Mouse (Mus musculus): ENCODE results near the gene Noct. TPM values are rescaled to one million over a fixed set of nuclear protein-coding genes. Genes with fewer than 3 reads are reported as not detected.

The Noct gene
- polyA plus RNA-seq, 1 experiment from 2014 or later = 7.0 TPM

DNA sequence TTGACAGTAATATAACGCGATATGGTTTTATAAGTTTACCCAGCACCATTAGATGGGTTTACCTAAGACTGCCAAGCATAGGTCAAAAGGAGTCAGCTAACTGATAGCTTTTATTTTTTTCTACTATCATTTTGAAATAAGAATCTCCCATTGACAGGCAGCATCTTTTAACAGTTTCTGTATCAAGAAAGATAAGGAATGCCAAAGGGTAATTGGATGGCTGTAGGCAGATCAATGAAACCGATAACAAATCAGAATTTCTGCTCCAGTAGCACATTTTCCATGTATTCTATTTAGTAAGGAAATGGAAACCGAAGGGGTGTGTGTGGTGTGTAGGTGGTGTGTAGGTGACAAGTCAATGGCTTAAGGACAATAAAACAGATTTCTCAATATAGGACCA lies 54.2 kb downstream of the Noct start:
- DNase-seq (ENCODE audit: low spot score) = no peak
- H3K4me1 ChIP-seq (replicated peaks; ENCODE audit: control insufficient read depth, insufficient read depth, low read length) = peaks cover 12% of the 10 kb centered on the region

DNA sequence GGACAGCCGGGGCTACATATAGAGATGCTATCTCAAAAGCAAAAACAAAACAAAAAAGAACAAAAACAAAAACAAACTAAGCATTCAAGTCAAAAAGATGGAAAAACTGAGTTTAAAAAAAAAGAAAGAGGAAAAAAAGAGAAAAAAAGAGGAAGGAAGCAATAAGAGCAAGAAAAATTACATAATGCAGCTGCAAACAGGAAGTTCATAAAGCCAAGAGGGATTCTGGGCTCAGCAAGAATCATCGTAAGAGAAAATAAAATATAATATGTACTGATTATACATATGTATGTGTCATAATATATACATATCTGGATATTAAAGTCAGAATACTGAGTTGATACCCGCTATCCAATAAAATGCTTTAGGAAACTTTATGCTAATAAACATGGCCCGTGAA lies 57.5 kb downstream of the Noct start:
- H3K27ac ChIP-seq (ENCODE audit: low read depth) = no peak overlapping the region
- H3K4me1 ChIP-seq (replicated peaks; ENCODE audit: control insufficient read depth, insufficient read depth, low read length) = 0 out of 2 replicates have a peak, but pooled peaks cover 5% of the 10 kb centered on the region
- DNase-seq (ENCODE audit: low spot score) (no peak), ATAC-seq (replicated peaks; ENCODE audit: low FRiP score, low TSS enrichment, low read depth) (no peak)
- no peak overlapping the region for H3K9ac ChIP-seq (ENCODE audit: low read length)
- WGBS = 92% methylated on average over 4 of the region's 4 CpGs
- H3K36me3 ChIP-seq (ENCODE audit: control insufficient read depth, insufficient read depth, low read length) = no peaks in the 10 kb centered on the region; the same call in 1 of the 2 replicates
- no peak overlapping the region for H3K4me2 ChIP-seq (ENCODE audit: low read length)
- no peaks in the 10 kb centered on the region for H3K9me3 ChIP-seq (ENCODE audit: control insufficient read depth, low read length)
- H3K4me3 ChIP-seq (ENCODE audit: low read depth, low read length) = no peak overlapping the region
- H3K27me3 ChIP-seq (replicated peaks; ENCODE audit: control insufficient read depth, insufficient read depth, low read length) = no peaks in the 10 kb centered on the region

More for the DNA sequence above, 54.2 kb downstream of the Noct start:
- peak overlapping the region; percentile 79 for H3K4me2 ChIP-seq (ENCODE audit: low read length)
- no peaks in the 10 kb centered on the region for H3K9me3 ChIP-seq (ENCODE audit: control insufficient read depth, low read length)
- no peak overlapping the region for H3K4me3 ChIP-seq (ENCODE audit: low read depth, low read length)
- WGBS = 63% methylated on average over 4 of the region's 4 CpGs
- no peaks in the 10 kb centered on the region for H3K36me3 ChIP-seq (ENCODE audit: control insufficient read depth, insufficient read depth, low read length)
- no peak overlapping the region for H3K9ac ChIP-seq (ENCODE audit: low read length)
- ATAC-seq (replicated peaks; ENCODE audit: low FRiP score, low TSS enrichment, low read depth) = no peak
- H3K27ac ChIP-seq (ENCODE audit: low read depth) = no peak overlapping the region
- H3K27me3 ChIP-seq (replicated peaks; ENCODE audit: control insufficient read depth, insufficient read depth, low read length) = no peaks in the 10 kb centered on the region

DNA sequence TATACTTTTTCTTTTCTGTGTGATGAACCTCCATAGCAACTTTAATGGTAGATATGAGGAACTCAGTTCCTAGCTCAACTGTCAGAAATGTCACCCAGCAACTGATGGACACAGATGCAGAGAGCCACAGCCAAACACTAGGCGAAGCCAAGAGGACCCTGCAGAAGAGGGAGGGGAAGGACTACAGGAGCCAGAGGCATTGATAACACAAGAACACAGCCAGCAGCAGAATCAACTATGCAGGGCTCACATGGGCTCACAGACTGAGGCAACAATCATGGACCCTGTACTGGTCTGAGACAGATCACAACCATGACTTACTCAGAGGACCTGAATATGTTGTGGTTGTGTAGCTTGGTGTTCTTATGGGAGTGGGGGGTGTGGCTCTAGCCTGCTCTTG lies 60.1 kb downstream of the Noct start:
- Histone ChIP-seq H3K27me3 (replicated peaks; ENCODE audit: control insufficient read depth, insufficient read depth, low read length) (no peaks in the 10 kb centered on the region), H3K4me2 (ENCODE audit: low read length) (no peak overlapping the region), H3K4me3 (ENCODE audit: low read depth, low read length) (no peak overlapping the region), H3K9ac (ENCODE audit: low read length) (no peak overlapping the region), H3K4me1 (replicated peaks; ENCODE audit: control insufficient read depth, insufficient read depth, low read length) (no peaks in the 10 kb centered on the region), H3K36me3 (ENCODE audit: control insufficient read depth, insufficient read depth, low read length) (no peaks in the 10 kb centered on the region; the same call in 1 of the 2 replicates), H3K27ac (ENCODE audit: low read depth) (no peak overlapping the region), H3K9me3 (ENCODE audit: control insufficient read depth, low read length) (no peaks in the 10 kb centered on the region)
- 70% methylated on average over 1 of the region's 1 CpGs for WGBS
- ATAC-seq (replicated peaks; ENCODE audit: low FRiP score, low TSS enrichment, low read depth) = no peak
- no peak for DNase-seq (ENCODE audit: low spot score)

DNA sequence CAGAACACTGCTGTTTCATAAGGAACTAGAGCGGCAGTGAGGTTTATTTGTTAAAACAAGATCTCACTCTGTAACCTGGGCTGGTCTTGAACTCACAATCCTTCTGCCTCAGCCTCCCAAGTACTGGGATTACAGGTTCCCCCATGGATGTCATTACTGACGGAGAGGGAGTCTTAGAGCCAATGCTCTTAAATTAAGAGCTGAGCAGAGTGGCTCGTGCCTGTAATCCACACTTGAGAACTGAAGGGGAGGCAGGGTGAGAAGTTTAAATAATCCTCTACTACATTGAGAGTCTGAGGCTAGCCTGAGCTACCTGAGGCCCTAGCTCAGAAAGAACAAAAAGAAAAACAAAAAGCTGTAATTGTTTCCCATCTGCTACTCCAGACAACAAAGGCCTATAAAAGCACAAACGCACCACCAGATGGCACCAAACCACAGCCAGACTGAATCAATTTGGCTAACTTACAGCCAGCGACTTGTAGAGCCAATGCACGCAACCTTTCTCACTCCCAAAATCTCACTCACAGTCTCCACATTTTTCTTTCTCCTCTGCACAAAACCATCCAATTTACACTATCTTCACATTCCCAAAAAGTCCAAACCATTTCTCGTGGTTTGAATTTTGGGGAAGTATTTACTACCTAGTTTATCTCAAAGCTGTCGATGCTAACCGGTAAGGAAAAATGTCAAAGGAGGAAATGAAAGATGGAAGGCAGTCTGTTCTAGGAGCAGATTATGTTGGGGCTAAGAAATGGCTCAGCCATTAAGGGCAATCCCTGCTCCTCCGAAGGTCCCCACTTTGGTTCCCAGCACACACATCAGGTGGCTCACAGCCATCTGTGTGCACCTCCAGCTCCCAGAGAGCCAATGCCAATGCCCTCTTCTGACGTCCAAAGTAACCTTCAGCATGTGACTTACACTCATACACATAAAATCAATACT lies 64.9 kb downstream of the Noct start:
- Histone ChIP-seq H3K4me2 (ENCODE audit: low read length) (no peak overlapping the region), H3K9ac (ENCODE audit: low read length) (no peak overlapping the region), H3K36me3 (ENCODE audit: control insufficient read depth, insufficient read depth, low read length) (no peaks in the 10 kb centered on the region; the same call in 1 of the 2 replicates), H3K4me1 (replicated peaks; ENCODE audit: control insufficient read depth, insufficient read depth, low read length) (no peaks in the 10 kb centered on the region), H3K27me3 (replicated peaks; ENCODE audit: control insufficient read depth, insufficient read depth, low read length) (no peaks in the 10 kb centered on the region), H3K27ac (ENCODE audit: low read depth) (no peak overlapping the region), H3K9me3 (ENCODE audit: control insufficient read depth, low read length) (no peaks in the 10 kb centered on the region), H3K4me3 (ENCODE audit: low read depth, low read length) (no peak overlapping the region)
- ATAC-seq (replicated peaks; ENCODE audit: low FRiP score, low TSS enrichment, low read depth) = no peak
- peak; percentile 90 for DNase-seq (ENCODE audit: low spot score)
- 53% methylated on average over 11 of the region's 11 CpGs for WGBS

DNA sequence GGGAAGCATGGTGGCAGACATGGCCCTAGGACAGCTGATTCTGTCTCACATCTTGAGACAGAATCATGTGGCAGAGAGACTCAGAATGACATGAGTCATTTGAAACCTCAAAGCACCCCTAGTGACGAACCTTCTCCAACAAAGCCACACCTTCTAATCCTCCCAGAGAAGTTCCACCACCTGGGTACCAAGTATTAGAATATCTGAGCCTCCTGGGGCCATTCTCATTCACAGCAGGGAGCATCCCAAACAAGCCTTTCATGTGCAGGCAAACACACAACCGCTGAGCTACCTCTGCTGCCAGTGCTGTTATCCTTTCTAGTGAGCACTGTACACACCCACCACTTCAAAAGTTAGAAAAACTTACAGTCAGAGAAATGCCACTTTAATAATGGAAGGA lies 70.0 kb downstream of the Noct start:
- no peak overlapping the region for H3K9ac ChIP-seq (ENCODE audit: low read length)
- H3K27me3 ChIP-seq (replicated peaks; ENCODE audit: control insufficient read depth, insufficient read depth, low read length) = no peaks in the 10 kb centered on the region
- no peaks in the 10 kb centered on the region for H3K36me3 ChIP-seq (ENCODE audit: control insufficient read depth, insufficient read depth, low read length)
- no peak overlapping the region for H3K27ac ChIP-seq (ENCODE audit: low read depth)
- H3K4me3 ChIP-seq (ENCODE audit: low read depth, low read length) = no peak overlapping the region
- H3K4me2 ChIP-seq (ENCODE audit: low read length) = no peak overlapping the region
- H3K9me3 ChIP-seq (ENCODE audit: control insufficient read depth, low read length) = no peaks in the 10 kb centered on the region
- H3K4me1 ChIP-seq (replicated peaks; ENCODE audit: control insufficient read depth, insufficient read depth, low read length) = no peaks in the 10 kb centered on the region
- WGBS = 60% methylated on average over 2 of the region's 2 CpGs
- ATAC-seq (replicated peaks; ENCODE audit: low FRiP score, low TSS enrichment, low read depth) (no peak), DNase-seq (ENCODE audit: low spot score) (no peak)

DNA sequence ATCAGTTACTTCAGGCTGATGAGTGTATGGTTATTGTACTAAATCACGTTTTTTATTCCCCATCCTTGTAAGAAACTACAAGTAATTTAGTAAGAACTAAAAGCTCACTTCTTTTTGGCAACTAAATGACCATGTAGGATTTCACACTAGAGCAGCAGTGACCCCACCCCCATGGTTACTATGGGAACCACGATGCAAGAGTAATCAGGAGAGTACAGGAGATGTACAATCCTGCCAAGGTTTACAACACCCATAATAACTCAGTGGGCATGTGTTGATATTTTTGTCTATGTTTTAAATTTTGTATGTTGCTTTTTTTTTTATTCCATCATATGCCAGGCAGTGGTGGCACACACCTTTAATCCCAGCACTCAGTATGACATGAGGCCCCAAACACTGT lies 71.0 kb downstream of the Noct start:
- Histone ChIP-seq H3K36me3 (ENCODE audit: control insufficient read depth, insufficient read depth, low read length) (no peaks in the 10 kb centered on the region), H3K4me1 (replicated peaks; ENCODE audit: control insufficient read depth, insufficient read depth, low read length) (no peaks in the 10 kb centered on the region), H3K9me3 (ENCODE audit: control insufficient read depth, low read length) (no peaks in the 10 kb centered on the region), H3K4me2 (ENCODE audit: low read length) (no peak overlapping the region), H3K27ac (ENCODE audit: low read depth) (no peak overlapping the region), H3K4me3 (ENCODE audit: low read depth, low read length) (no peak overlapping the region), H3K27me3 (replicated peaks; ENCODE audit: control insufficient read depth, insufficient read depth, low read length) (no peaks in the 10 kb centered on the region), H3K9ac (ENCODE audit: low read length) (no peak overlapping the region)
- DNase-seq (ENCODE audit: low spot score) (no peak), ATAC-seq (replicated peaks; ENCODE audit: low FRiP score, low TSS enrichment, low read depth) (no peak)
- 76% methylated on average over 2 of the region's 2 CpGs for WGBS

DNA sequence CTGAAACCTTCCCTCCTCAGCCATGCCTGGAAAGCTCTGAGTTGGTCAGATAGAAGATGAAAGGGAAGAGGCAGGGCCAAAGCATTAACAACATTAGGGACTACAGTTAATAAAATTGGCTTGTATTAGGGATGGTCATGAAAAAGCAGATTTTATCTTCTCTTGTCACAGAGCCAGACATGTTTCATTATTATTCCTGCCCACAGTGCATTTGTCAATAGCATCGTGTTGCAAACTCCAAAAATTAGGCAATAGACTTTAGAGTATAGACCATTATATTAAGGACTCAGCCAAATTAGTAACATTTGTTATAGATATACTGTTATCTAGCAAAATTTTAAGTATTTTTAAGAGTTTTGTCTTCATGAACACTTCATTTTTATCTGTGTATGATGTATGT lies 72.5 kb downstream of the Noct start:
- no peaks in the 10 kb centered on the region for H3K9me3 ChIP-seq (ENCODE audit: control insufficient read depth, low read length)
- no peaks in the 10 kb centered on the region for H3K36me3 ChIP-seq (ENCODE audit: control insufficient read depth, insufficient read depth, low read length)
- H3K4me3 ChIP-seq (ENCODE audit: low read depth, low read length) = no peak overlapping the region
- DNase-seq (ENCODE audit: low spot score) (no peak), ATAC-seq (replicated peaks; ENCODE audit: low FRiP score, low TSS enrichment, low read depth) (no peak)
- no peaks in the 10 kb centered on the region for H3K4me1 ChIP-seq (replicated peaks; ENCODE audit: control insufficient read depth, insufficient read depth, low read length)
- H3K27ac ChIP-seq (ENCODE audit: low read depth) = no peak overlapping the region
- no peaks in the 10 kb centered on the region for H3K27me3 ChIP-seq (replicated peaks; ENCODE audit: control insufficient read depth, insufficient read depth, low read length)
- 69% methylated on average over 1 of the region's 1 CpGs for WGBS
- no peak overlapping the region for H3K9ac ChIP-seq (ENCODE audit: low read length)
- no peak overlapping the region for H3K4me2 ChIP-seq (ENCODE audit: low read length)

All from intestine, embryonic 14.5 days (tissue).